Mouse (Mus musculus) embryonic stem cell, embryonic (primary cell): ENCODE results near the gene Tep1.

Experiments
- CTCF ChIA-PET, 4 experiments: fragments of 300-600 bp in 2 of 4; fragments of 350-600 bp in 2 of 4; sonication (Branson Sonifier 250); formaldehyde crosslinking; loops; one replicate each; lab custom pipeline; 2022; ENCODE audit warnings: inconsistent platforms in 2 of 4; lab: Charles Lee
- POLR2A ChIA-PET, 4 experiments: fragments of 300-600 bp in 2 of 4; fragments of 350-600 bp in 2 of 4; sonication (Branson Sonifier 250); formaldehyde crosslinking; loops; one replicate each; lab custom pipeline; 2022; ENCODE audit warnings: antibody characterized with exemption in 4 of 4, inconsistent platforms in 1 of 4; lab: Charles Lee

Tep1 gene

DNA sequence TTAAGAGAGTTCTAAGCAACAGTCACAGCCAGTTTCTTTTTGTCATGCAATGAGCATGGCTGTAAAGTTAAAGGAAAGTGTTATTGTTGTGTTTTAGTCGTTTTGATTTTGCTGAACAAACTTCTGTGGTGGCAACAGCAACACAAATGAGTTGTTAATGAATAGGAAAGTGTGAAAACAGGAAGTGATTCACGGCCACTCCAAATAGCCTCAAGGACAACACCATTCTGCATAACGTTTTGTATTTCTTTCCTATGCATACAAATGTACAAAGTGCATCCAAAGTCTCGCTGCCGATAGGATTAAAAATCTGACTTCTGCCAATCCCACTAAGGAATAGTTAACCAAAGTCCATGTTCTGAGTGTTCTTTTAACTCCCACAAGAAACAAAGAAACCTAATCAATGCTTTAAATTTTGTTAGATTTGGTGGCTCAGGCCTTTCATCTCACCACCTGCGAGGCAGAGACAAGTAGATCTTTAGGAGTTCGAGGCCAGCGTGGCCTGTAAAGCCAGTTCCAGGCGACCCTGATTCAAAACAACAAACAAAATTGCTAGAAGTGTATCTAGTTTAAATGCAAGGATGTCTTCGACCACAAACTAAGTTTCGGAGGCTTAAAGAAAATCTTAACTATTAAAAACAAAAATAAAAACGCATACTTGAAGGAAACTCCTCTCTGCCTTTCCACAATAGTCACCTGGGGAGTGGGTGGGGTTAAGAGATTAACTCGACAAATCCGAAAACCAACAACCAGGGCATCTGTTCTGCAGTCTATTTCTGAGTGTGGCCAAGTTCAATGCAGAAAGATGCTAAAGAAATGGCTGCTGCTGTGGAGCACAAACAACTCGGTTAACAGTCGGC lies 85.7 kb downstream of the Tep1 start:
- CTCF ChIA-PET, result interaction anchor here in 3 of 4 experiments (0.6 to 1.8 kb wide), 9 partner anchors 10 to 314 kb away, joined by 3 to 10 read pairs (median 3); no protein-coding TSS in a partner anchor
- POLR2A ChIA-PET, result interaction anchor here (0.9 to 1.4 kb wide), 10 partner anchors 9 to 299 kb away, joined by 3 to 6 read pairs (median 4); partner anchors contain the start of genes Ccnb1ip1 (in 1 of the 4), Parp2 (in 1 of the 4), Pip4p1 (in 1 of the 4) and Pnp (in 1 of the 4)

- CTCF ChIA-PET, result interaction anchor here in 1 of 4 experiments (0.6 kb wide), 1 partner anchor 14 kb away, joined by 3 read pairs; no protein-coding TSS in a partner anchor
- POLR2A ChIA-PET, result interaction anchor here in 1 of 4 experiments (0.5 kb wide), 1 partner anchor 13 kb away, joined by 3 read pairs; no protein-coding TSS in a partner anchor
Observed at GRCm38 (mm10) chr14:50782166-50782565, 88.2 kb downstream of the Tep1 start.
